Mouse (Mus musculus) naive thymus-derived CD4-positive, alpha-beta T cell, adult 2 months (primary cell): ENCODE results near the gene Mnt.

Source experiments
- DNase-seq: peaks from one replicate; pipeline ENCODE4 v3.0.0-alpha.2; 2011; ENCODE audit warnings: low read depth

The Mnt gene

GRCm38 (mm10) chr11:74831606-74832451, 1.1 kb downstream of the Mnt start:
- DNase-seq, result peak; percentile 97

- peak; percentile 82 for DNase-seq
These were observed 1.9 kb downstream of the Mnt start for GRCm38 (mm10) chr11:74832503-74833143.

GRCm38 (mm10) chr11:74833536-74834358, 3.0 kb downstream of the Mnt start:
- DNase-seq, result peak; percentile 37

- DNase-seq, result no peak
These were observed 3.6 kb downstream of the Mnt start for GRCm38 (mm10) chr11:74834359-74834638.

- peak; percentile 39 for DNase-seq
These were observed 4.0 kb downstream of the Mnt start for GRCm38 (mm10) chr11:74834650-74835277.

- no peak for DNase-seq
These were observed 5.0 kb downstream of the Mnt start for GRCm38 (mm10) chr11:74835593-74836224.

GRCm38 (mm10) chr11:74836225-74837055, 5.7 kb downstream of the Mnt start:
- no peak for DNase-seq

GRCm38 (mm10) chr11:74837056-74837693, 6.5 kb downstream of the Mnt start:
- no peak for DNase-seq

- peak; percentile 98 for DNase-seq
These were observed 7.1 kb downstream of the Mnt start for GRCm38 (mm10) chr11:74837694-74838431.

- peak; percentile 97 for DNase-seq
These were observed 7.7 kb downstream of the Mnt start for GRCm38 (mm10) chr11:74838441-74838840.

GRCm38 (mm10) chr11:74838971-74839370, 8.3 kb downstream of the Mnt start:
- peak; percentile 87 for DNase-seq

- DNase-seq, result no peak
These were observed 9.4 kb downstream of the Mnt start for GRCm38 (mm10) chr11:74839860-74840715.

- no peak for DNase-seq
These were observed 10.0 kb downstream of the Mnt start for GRCm38 (mm10) chr11:74840739-74841138.

GRCm38 (mm10) chr11:74841366-74841765, 10.6 kb downstream of the Mnt start:
- DNase-seq, result no peak

GRCm38 (mm10) chr11:74842045-74842444, 11.3 kb downstream of the Mnt start:
- no peak for DNase-seq

- DNase-seq, result no peak
These were observed 12.1 kb downstream of the Mnt start for GRCm38 (mm10) chr11:74842656-74843434.

GRCm38 (mm10) chr11:74843435-74843714, 12.7 kb downstream of the Mnt start:
- DNase-seq, result no peak

- DNase-seq, result no peak
These were observed 13.0 kb downstream of the Mnt start for GRCm38 (mm10) chr11:74843761-74844160.
